Mouse (Mus musculus) liver, postnatal 0 days (tissue): ENCODE measurements at regions not wholly inside any gene's neighbourhood (a gene's known extent, or its start where the extent isn't known, plus 50 kb on each side); places are given as distances from the start of the nearest gene placed in this dataset.

Source experiments
- ATAC-seq: fragments of 200-750 bp; cut with Nextera tagmentation; 2 replicates; pipeline ENCODE4 v1.8.0; 2017; ENCODE audit warnings: mild to moderate bottlenecking, moderate library complexity
- DNase-seq: peaks from one replicate; pipeline ENCODE4 v3.0.0-alpha.2; 2016
- H3K27ac ChIP-seq: fragments of 300-500 bp; sonication (generic); 2 replicates; pipeline ENCODE4 v1.5.1; 2014; ENCODE audit warnings: antibody characterized with exemption, moderate library complexity, mild to moderate bottlenecking, low read depth
- H3K27me3 ChIP-seq: fragments of 300-500 bp; sonication (generic); 2 replicates; pipeline ENCODE4 v1.6.1; 2014; ENCODE audit warnings: low read length, control low read depth, mixed read lengths; ENCODE audit not compliant: insufficient read depth
- H3K36me3 ChIP-seq: fragments of 300-500 bp; sonication (generic); replicated peaks from 2 replicates; pipeline ENCODE4 v1.6.1; 2014; ENCODE audit warnings: mild to moderate bottlenecking, control low read depth, low read length, moderate library complexity, mixed read lengths; ENCODE audit not compliant: insufficient read depth
- H3K4me1 ChIP-seq: fragments of 300-500 bp; sonication (generic); 2 replicates; pipeline ENCODE4 v1.6.1; 2014; ENCODE audit warnings: antibody characterized with exemption, mild to moderate bottlenecking, control low read depth; ENCODE audit not compliant: insufficient read depth
- H3K4me2 ChIP-seq: fragments of 300-500 bp; sonication (generic); 2 replicates; pipeline ENCODE4 v1.6.1; 2014; ENCODE audit warnings: low read depth, mild to moderate bottlenecking, low read length, moderate library complexity, mixed read lengths
- H3K4me3 ChIP-seq: fragments of 300-500 bp; sonication (generic); 2 replicates; pipeline ENCODE4 v1.5.1; 2014; ENCODE audit warnings: low read depth, low read length
- H3K9ac ChIP-seq: fragments of 300-500 bp; sonication (generic); replicated peaks from 2 replicates; pipeline ENCODE4 v1.6.1; 2014; ENCODE audit warnings: mild to moderate bottlenecking, moderate library complexity
- H3K9me3 ChIP-seq: fragments of 300-500 bp; sonication (generic); 2 replicates; pipeline ENCODE4 v1.6.1; 2016; ENCODE audit warnings: mild to moderate bottlenecking, control low read depth, low read length, mixed read lengths
- CTCF ChIP-seq: sonication (generic); IDR thresholded peaks from 2 replicates; pipeline ENCODE4 v1.5.1; 2016; ENCODE audit warnings: antibody characterized with exemption, low read depth
- EP300 ChIP-seq: IDR thresholded peaks from 2 replicates; pipeline ENCODE4 v1.6.1; 2016; ENCODE audit warnings: antibody characterized with exemption, low read depth, mild to moderate bottlenecking
- WGBS: fragments of 180-500 bp; shearing (Covaris S2); extraction: QIAGEN DNeasy Blood & Tissue Kit; methylation state at CpG from one replicate; pipeline ENCODE4 v1.1.7; 2014; ENCODE audit not compliant: insufficient replicate concordance; 5-methylcytosine and 5-hydroxymethylcytosine counted together

DNA sequence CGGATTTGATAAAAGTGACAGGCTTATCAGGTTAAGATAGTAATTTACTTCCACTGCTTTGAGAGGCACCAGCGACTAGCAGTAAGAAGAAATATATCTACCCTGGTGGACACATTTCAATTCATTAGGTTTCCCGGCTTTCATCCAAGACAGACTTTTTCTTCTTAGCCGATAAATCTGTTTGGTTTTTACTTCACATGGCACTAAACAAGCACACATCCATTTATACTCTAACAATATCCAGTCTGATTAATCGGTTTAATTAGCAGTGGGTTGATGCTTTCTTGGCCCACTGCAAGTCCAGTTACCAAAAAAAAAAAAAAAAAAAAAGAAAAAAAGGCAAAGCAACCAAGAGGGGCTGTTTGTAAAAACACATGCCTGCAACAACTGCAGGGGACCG, 79.6 kb downstream of the Cdca7 start:
- no peak for TF ChIP-seq CTCF
- TF ChIP-seq EP300: no peak
- no peaks in the 10 kb centered on the region for H3K9me3 ChIP-seq

DNA sequence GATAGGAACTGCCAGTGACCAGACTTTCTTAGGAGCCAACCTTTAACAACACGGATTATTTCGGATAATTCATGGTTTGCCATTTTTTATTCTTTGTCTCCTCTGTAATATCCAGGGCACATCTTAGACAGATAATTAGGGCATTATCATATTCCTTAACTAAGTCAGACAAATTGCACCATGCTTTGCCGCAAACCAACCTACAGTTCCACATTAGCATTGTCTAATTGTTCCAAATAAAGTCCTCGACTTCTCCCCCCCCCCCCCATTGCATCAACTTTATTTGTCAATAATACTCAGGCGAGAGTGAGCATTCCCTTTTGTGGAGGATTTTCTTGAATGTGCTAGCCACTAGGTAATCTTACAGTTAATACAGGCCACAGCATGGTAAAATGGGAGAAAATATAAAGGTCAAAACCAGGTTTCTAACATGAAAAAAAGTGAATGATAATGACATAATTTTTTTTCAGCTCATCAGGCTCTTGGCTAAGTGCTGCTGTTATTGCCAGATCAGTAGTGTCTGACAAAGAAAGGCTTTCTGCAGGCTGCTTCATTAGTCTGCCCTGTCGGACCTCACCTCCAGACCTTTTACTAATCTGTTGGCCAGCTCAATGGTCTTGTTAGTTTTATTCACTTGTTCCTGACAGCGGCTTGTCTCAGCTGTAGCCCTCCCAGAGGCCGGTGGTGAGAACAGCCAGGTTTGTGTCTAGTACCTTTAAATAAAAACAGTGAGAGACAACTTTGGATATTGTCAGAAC, 80.3 kb downstream of the Cdca7 start:
- ATAC-seq (no peak), DNase-seq (no peak)
- H3K4me2 ChIP-seq: no peak overlapping the region
- TF ChIP-seq EP300: no peak
- TF ChIP-seq CTCF: no peak
- no peaks in the 10 kb centered on the region for H3K36me3 ChIP-seq
- H3K27ac ChIP-seq: no peak overlapping the region
- no peak overlapping the region for H3K4me3 ChIP-seq
- no peak overlapping the region for H3K9ac ChIP-seq
- H3K9me3 ChIP-seq: no peaks in the 10 kb centered on the region
- 72% methylated on average over 8 of the region's 8 CpGs for WGBS
- H3K4me1 ChIP-seq: no peaks in the 10 kb centered on the region
- H3K27me3 ChIP-seq: no peaks in the 10 kb centered on the region

More for the DNA sequence above, 79.6 kb downstream of the Cdca7 start:
- H3K4me3 ChIP-seq: no peak overlapping the region
- no peaks in the 10 kb centered on the region for H3K27me3 ChIP-seq
- DNase-seq: no peak
- H3K9ac ChIP-seq: no peak overlapping the region
- no peaks in the 10 kb centered on the region for H3K4me1 ChIP-seq
- H3K4me2 ChIP-seq: no peak overlapping the region
- no peak for ATAC-seq
- H3K27ac ChIP-seq: no peak overlapping the region
- no peaks in the 10 kb centered on the region for H3K36me3 ChIP-seq
- WGBS: 63% methylated on average over 6 of the region's 6 CpGs

DNA sequence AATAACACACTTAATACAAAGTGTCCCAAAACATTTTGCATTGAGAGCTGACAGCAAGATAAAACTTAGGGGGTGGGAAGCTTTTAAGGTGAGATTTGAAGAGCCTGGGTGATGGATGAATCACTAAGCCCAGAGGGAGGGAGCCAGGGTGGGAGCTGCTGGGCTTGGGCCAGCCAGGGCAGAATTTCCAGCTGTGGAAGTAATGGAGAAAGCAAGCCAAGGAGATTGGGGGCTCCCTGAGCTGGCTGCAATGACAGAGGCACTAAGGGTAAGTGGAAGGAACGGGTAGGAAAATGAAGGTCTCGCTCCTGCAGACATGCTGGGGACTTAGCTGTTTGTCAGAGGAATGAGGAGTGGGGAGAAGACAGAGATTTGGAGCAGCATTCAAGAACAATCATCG, 81.2 kb downstream of the Cdca7 start:
- Histone ChIP-seq H3K27me3 (no peaks in the 10 kb centered on the region), H3K27ac (no peak overlapping the region), H3K9ac (no peak overlapping the region), H3K4me3 (no peak overlapping the region), H3K4me2 (no peak overlapping the region), H3K9me3 (no peaks in the 10 kb centered on the region), H3K36me3 (no peaks in the 10 kb centered on the region), H3K4me1 (no peaks in the 10 kb centered on the region)
- ATAC-seq (no peak), DNase-seq (no peak)
- TF ChIP-seq CTCF (no peak), EP300 (no peak)
- WGBS: 53% methylated on average over 3 of the region's 3 CpGs

GRCm38 (mm10) chr2:72557565-72558260, 81.8 kb downstream of the Cdca7 start:
- Histone ChIP-seq H3K27ac (no peak overlapping the region), H3K4me3 (no peak overlapping the region), H3K9ac (no peak overlapping the region), H3K9me3 (no peaks in the 10 kb centered on the region), H3K27me3 (no peaks in the 10 kb centered on the region), H3K36me3 (no peaks in the 10 kb centered on the region), H3K4me1 (no peaks in the 10 kb centered on the region), H3K4me2 (no peak overlapping the region)
- DNase-seq: no peak
- ATAC-seq: no peak
- WGBS: 76% methylated on average over 9 of the region's 9 CpGs
- TF ChIP-seq EP300: no peak
- no peak for TF ChIP-seq CTCF

DNA sequence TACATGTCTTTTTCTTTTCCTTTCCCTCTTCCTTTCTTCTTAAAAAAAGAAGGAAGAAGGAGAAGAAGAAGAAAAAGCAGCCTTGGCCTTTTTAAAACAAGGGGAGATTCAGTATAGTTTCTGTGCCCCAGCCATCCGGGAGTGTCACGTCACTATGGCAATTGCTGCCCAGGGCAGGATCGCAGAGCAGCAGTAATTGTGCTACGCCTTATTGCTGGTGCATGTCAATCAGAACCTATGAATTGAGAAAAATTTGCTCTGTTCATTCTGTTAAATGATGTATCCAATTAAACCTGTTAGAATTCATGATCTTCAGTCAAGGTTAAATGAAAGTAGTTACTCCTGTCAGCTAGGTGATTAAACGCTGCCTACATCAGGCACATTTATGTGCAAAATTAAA, 85.4 kb downstream of the Cdca7 start:
- WGBS: 84% methylated on average over 5 of the region's 5 CpGs

GRCm38 (mm10) chr2:72578322-72578721, 102.4 kb downstream of the Cdca7 start:
- H3K27me3 ChIP-seq: no peaks in the 10 kb centered on the region
- TF ChIP-seq EP300 (no peak), CTCF (no peak)

More for the DNA sequence above, 85.4 kb downstream of the Cdca7 start:
- no peak overlapping the region for H3K9ac ChIP-seq
- DNase-seq (no peak), ATAC-seq (no peak)
- no peak overlapping the region for H3K4me3 ChIP-seq
- no peaks in the 10 kb centered on the region for H3K4me1 ChIP-seq
- H3K9me3 ChIP-seq: no peaks in the 10 kb centered on the region
- H3K4me2 ChIP-seq: no peak overlapping the region
- TF ChIP-seq CTCF: no peak
- H3K36me3 ChIP-seq: no peaks in the 10 kb centered on the region
- H3K27me3 ChIP-seq: no peaks in the 10 kb centered on the region
- no peak overlapping the region for H3K27ac ChIP-seq

More at GRCm38 (mm10) chr2:72578322-72578721, 102.4 kb downstream of the Cdca7 start:
- no peak overlapping the region for H3K4me2 ChIP-seq
- no peaks in the 10 kb centered on the region for H3K36me3 ChIP-seq
- H3K9me3 ChIP-seq: no peaks in the 10 kb centered on the region
- ATAC-seq: no peak
- no peaks in the 10 kb centered on the region for H3K4me1 ChIP-seq
- no peak overlapping the region for H3K9ac ChIP-seq
- H3K27ac ChIP-seq: no peak overlapping the region
- no peak overlapping the region for H3K4me3 ChIP-seq
- DNase-seq: no peak
- WGBS: 24% methylated on average over 1 of the region's 1 CpGs
